Mouse (Mus musculus) c-Kit-positive CD71-positive TER-119-negative erythroid progenitor cells, embryonic 14.5 days (primary cell): ENCODE measurements around the gene E130308A19Rik.
A peak's percentile ranks its signal among the peaks of the same experiment; 100 is the strongest.
"Not testable (repeated sequence)": the region's sequence is repeated elsewhere in the genome, so short reads cannot be mapped to it uniquely, and the experiment has no call there.

Source experiments
- DNase-seq: peaks from one replicate; pipeline ENCODE4 v3.0.0-alpha.2; 2013; ENCODE audit warnings: low read depth

Gene E130308A19Rik

GRCm38 (mm10) chr4:59785412-59785811 lies 159.4 kb downstream of the E130308A19Rik start:
- DNase-seq: no peak

GRCm38 (mm10) chr4:59786661-59787060 lies 160.7 kb downstream of the E130308A19Rik start:
- peak; percentile 70 for DNase-seq

GRCm38 (mm10) chr4:59787126-59787525 lies 161.1 kb downstream of the E130308A19Rik start:
- DNase-seq: no peak

- DNase-seq: no peak
Observed at GRCm38 (mm10) chr4:59789015-59789414, 163.0 kb downstream of the E130308A19Rik start.

GRCm38 (mm10) chr4:59793626-59794025 lies 167.6 kb downstream of the E130308A19Rik start:
- not testable (repeated sequence) for DNase-seq

GRCm38 (mm10) chr4:59794116-59794515 lies 168.1 kb downstream of the E130308A19Rik start:
- no peak for DNase-seq

- DNase-seq: no peak
Observed at GRCm38 (mm10) chr4:59795788-59796455, 169.9 kb downstream of the E130308A19Rik start.

- no peak for DNase-seq
Observed at GRCm38 (mm10) chr4:59800181-59800580, 174.2 kb downstream of the E130308A19Rik start.

GRCm38 (mm10) chr4:59801489-59801888 lies 175.5 kb downstream of the E130308A19Rik start, which contains the start of gene Inip:
Inip (minus strand) TSS chr4:59801589.
- no peak for DNase-seq

- no peak for DNase-seq
Observed at GRCm38 (mm10) chr4:59802107-59802506, 176.1 kb downstream of the E130308A19Rik start.

- DNase-seq: no peak
Observed at GRCm38 (mm10) chr4:59802792-59803191, 176.8 kb downstream of the E130308A19Rik start.

- DNase-seq: no peak
Observed at GRCm38 (mm10) chr4:59803358-59803757, 177.3 kb downstream of the E130308A19Rik start.

GRCm38 (mm10) chr4:59804754-59805153 lies 178.7 kb downstream of the E130308A19Rik start:
- DNase-seq: no peak

GRCm38 (mm10) chr4:59805181-59805967 lies 179.4 kb downstream of the E130308A19Rik start, which contains the start of gene Snx30:
Snx30 (plus strand) TSS chr4:59805840.
- DNase-seq: peak; percentile 84

- no peak for DNase-seq
Observed at GRCm38 (mm10) chr4:59805968-59806878, 180.2 kb downstream of the E130308A19Rik start.

- no peak for DNase-seq
Observed at GRCm38 (mm10) chr4:59806879-59807195, 180.8 kb downstream of the E130308A19Rik start.

GRCm38 (mm10) chr4:59807521-59807920 lies 181.5 kb downstream of the E130308A19Rik start:
- no peak for DNase-seq

GRCm38 (mm10) chr4:59808396-59808795 lies 182.4 kb downstream of the E130308A19Rik start:
- DNase-seq: no peak
